Mouse (Mus musculus): ENCODE measurements around the gene Scn5a.

Scn5a gene

DNA sequence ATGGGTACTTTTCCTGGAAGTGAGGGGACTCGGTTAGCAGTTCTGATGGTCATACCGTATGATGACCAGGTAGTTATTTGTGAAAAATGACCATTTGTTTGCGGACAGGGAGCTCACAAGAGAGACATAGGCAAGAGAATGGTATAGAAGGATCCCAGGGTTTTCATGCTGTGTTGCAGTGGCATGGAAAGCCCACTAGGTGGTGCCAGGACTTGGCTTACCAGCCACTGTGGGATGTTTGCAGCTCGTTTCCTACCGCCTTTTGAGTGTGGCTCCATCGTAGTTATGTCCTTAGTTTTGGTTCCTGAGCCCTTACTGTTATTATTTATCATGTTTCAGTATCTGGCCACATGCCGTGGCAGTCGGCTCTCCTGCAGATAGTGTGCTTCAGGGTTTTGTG, 118.4 kb downstream of the Scn5a start:
- peak; percentile 76 for DNase-seq (ENCODE audit: low read depth)

DNA sequence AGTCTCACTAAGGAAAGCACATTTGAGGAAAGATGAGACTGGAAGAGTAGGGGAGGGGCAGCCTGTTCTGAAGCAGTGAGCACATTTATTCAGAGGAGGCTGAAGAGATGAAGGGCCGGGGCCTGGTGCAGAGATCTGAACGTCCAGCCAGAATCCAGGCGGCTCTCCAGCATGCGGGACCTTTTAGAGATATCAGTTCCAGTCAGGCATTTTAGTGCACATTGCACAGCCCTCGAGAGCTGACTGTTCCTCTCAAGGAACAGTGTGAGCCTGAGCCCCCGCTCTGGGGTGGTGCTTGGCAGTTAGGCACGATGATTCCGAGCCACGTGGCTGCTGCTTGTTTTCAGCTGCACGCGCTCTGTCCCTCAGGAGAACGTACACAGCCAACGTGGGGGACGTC, 121.7 kb downstream of the Scn5a start:
- no peak for DNase-seq (ENCODE audit: low read depth)

DNA sequence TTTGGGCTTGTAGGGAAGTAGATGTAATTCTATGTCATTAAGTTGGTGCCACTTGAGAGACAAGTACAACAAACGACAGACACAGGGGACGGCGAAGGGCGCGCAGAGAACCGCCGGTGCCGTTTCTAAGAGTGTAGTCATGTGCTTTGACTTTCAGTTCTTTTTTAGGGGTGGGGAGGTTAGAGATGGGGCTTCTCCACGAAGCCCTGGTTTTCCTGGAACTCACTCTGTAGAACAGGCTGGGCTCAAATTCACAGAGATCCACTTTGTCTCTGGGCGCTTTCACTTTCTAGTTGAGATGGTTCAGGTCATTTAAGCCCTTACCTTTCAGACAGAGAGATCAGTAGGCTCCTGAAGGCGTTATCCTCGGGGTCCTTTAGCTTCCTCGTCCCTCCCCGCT, 122.8 kb downstream of the Scn5a start:
- peak; percentile 54 for DNase-seq (ENCODE audit: low read depth)

- peak; percentile 47 for DNase-seq (ENCODE audit: low read depth)
Observed at GRCm38 (mm10) chr9:119445737-119446136, 133.1 kb downstream of the Scn5a start.

- peak; percentile 96 for DNase-seq (ENCODE audit: low read depth)
Observed at GRCm38 (mm10) chr9:119444738-119445429, 133.9 kb downstream of the Scn5a start, which contains the start of gene Exog. Exog (plus strand) TSS chr9:119444943.

DNA sequence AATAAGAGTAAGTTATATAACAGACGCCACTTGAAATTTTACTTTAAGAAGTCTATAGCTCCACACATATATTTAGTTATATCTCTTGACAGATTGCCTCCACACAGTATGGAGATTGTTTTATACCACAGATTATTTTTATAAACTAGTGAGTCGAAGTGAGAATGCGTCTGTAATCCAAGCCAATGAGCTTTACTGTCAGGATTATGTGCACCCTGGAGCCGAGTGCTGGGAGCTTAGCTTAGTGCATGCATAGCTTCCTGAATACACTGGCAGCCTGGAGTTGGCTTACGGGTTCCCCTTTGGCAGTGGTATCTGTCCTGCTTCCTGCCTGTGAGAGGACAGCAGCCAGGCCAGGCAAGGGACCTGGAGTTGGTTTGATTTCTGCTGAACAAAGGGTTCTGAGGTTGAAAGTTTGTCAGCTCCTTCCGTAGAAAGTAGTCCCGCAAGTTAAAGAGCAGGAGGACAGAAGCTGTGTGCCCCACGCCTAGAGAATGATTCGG, 140.3 kb downstream of the Scn5a start:
- DNase-seq (ENCODE audit: low read depth): no peak

GRCm38 (mm10) chr9:119438065-119438464, 140.8 kb downstream of the Scn5a start:
- no peak for DNase-seq (ENCODE audit: low read depth)

GRCm38 (mm10) chr9:119435855-119436254, 143.0 kb downstream of the Scn5a start:
- no peak for DNase-seq (ENCODE audit: low read depth)
